Mouse (Mus musculus) CH12.LX (cell line): ENCODE results near the gene Abca7. TPM values are rescaled to one million over a fixed set of nuclear protein-coding genes. Genes with fewer than 3 reads are reported as not detected.

Experiments used
- DNase-seq: peaks from one replicate; pipeline ENCODE4 v3.0.0-alpha.2; 2013; ENCODE audit errors: extremely low read depth
- H3K27ac ChIP-seq: 2 replicates; pipeline ENCODE4 v1.5.1; 2012; ENCODE audit warnings: low read depth, mild to moderate bottlenecking, control low read depth, moderate library complexity; ENCODE audit not compliant: insufficient read depth
- H3K27me3 ChIP-seq: replicated peaks from 2 replicates; pipeline ENCODE3; 2012; ENCODE audit warnings: inconsistent platforms
- H3K36me3 ChIP-seq, 2 experiments: replicated peaks in 1 of 2; 2 replicates each; pipeline versions ENCODE3 to v1.6.1; 2012; ENCODE audit warnings: inconsistent platforms in 1 of 2, low read length in 1 of 2, mild to moderate bottlenecking in 1 of 2, mixed read lengths in 1 of 2, moderate library complexity in 1 of 2; ENCODE audit not compliant: control insufficient read depth in 1 of 2, insufficient read depth in 1 of 2
- H3K4me1 ChIP-seq, 2 experiments: 2 replicates each; pipeline ENCODE4 v1.6.1; 2012; ENCODE audit warnings: inconsistent platforms in 1 of 2, moderate library complexity in 1 of 2; ENCODE audit not compliant: insufficient read depth in 2 of 2, control insufficient read depth in 1 of 2
- H3K4me2 ChIP-seq: 2 replicates; pipeline ENCODE4 v1.6.1; 2012; ENCODE audit warnings: low read depth, mild to moderate bottlenecking, control low read depth; ENCODE audit not compliant: poor library complexity, insufficient read depth, severe bottlenecking
- H3K4me3 ChIP-seq, 3 experiments: fragments of 150-350 bp in 1 of 3; sonication (generic) in 1 of 3; replicated peaks in 1 of 3; 2 replicates each; pipeline versions ENCODE3 to v1.5.1; 2011 to 2012; ENCODE audit warnings: low read depth in 2 of 3, low read length in 2 of 3, mild to moderate bottlenecking in 2 of 3, moderate library complexity in 2 of 3, control low read depth in 1 of 3, improper control_type of control experiment in 1 of 3, inconsistent platforms in 1 of 3, mixed read lengths in 1 of 3; ENCODE audit not compliant: poor library complexity in 1 of 3
- H3K79me2 ChIP-seq: replicated peaks from 2 replicates; pipeline ENCODE4 v1.6.1; 2012; ENCODE audit warnings: mild to moderate bottlenecking, moderate library complexity; ENCODE audit not compliant: control insufficient read depth, poor library complexity, insufficient read depth, severe bottlenecking; ENCODE audit errors: extremely low read depth
- H3K9ac ChIP-seq: 2 replicates; pipeline ENCODE4 v1.6.1; 2012; ENCODE audit warnings: low read depth, mild to moderate bottlenecking, control low read depth, moderate library complexity; ENCODE audit not compliant: insufficient read depth
- H3K9me3 ChIP-seq: replicated peaks from 2 replicates; pipeline ENCODE3; 2012; ENCODE audit warnings: low read length, inconsistent platforms, mixed read lengths
- BHLHE40 ChIP-seq: IDR thresholded peaks from 2 replicates; pipeline ENCODE4 v1.6.1; 2011; ENCODE audit warnings: mild to moderate bottlenecking, low read depth, low read length, improper control_type of control experiment
- CHD1 ChIP-seq: IDR thresholded peaks from 2 replicates; pipeline ENCODE4 v1.6.1; 2012; ENCODE audit warnings: low read depth, low read length, improper control_type of control experiment, inconsistent platforms
- ETS1 ChIP-seq: conservative IDR thresholded peaks from 2 replicates; pipeline ENCODE4 v1.6.1; 2012; ENCODE audit warnings: low read depth, mild to moderate bottlenecking, inconsistent platforms, low read length, improper control_type of control experiment, moderate library complexity
- GABPA ChIP-seq: IDR thresholded peaks from 2 replicates; pipeline ENCODE4 v1.6.1; 2012; ENCODE audit warnings: low read depth, low read length, improper control_type of control experiment, inconsistent platforms; ENCODE audit not compliant: insufficient replicate concordance
- KAT2A ChIP-seq: IDR thresholded peaks from 2 replicates; pipeline ENCODE4 v1.6.1; 2012; ENCODE audit warnings: low read length, improper control_type of control experiment, inconsistent platforms; ENCODE audit not compliant: insufficient replicate concordance
- MAFK ChIP-seq: IDR thresholded peaks from 2 replicates; pipeline ENCODE4 v1.6.1; 2011; ENCODE audit warnings: low read length, improper control_type of control experiment; ENCODE audit not compliant: insufficient replicate concordance
- MAX ChIP-seq: IDR thresholded peaks from 2 replicates; pipeline ENCODE4 v1.6.1; 2011; ENCODE audit warnings: low read length, improper control_type of control experiment
- NELFE ChIP-seq: IDR thresholded peaks from 2 replicates; pipeline ENCODE4 v1.6.1; 2011; ENCODE audit warnings: low read depth, low read length, improper control_type of control experiment
- POLR2AphosphoS2 ChIP-seq: IDR thresholded peaks from 2 replicates; pipeline ENCODE4 v1.6.1; 2011; ENCODE audit warnings: low read depth, low read length, improper control_type of control experiment
- RAD21 ChIP-seq: IDR thresholded peaks from 2 replicates; pipeline ENCODE4 v1.6.1; 2011; ENCODE audit warnings: low read depth, mild to moderate bottlenecking, low read length, improper control_type of control experiment, moderate library complexity
- RCOR1 ChIP-seq: conservative IDR thresholded peaks from 2 replicates; pipeline ENCODE4 v1.6.1; 2012; ENCODE audit warnings: low read depth, mild to moderate bottlenecking, inconsistent platforms, low read length, improper control_type of control experiment
- TCF12 ChIP-seq: IDR thresholded peaks from 2 replicates; pipeline ENCODE4 v1.6.1; 2014; ENCODE audit warnings: low read depth, mild to moderate bottlenecking, inconsistent platforms, low read length, improper control_type of control experiment
- UBTF ChIP-seq: IDR thresholded peaks from 2 replicates; pipeline ENCODE4 v1.6.1; 2012; ENCODE audit warnings: low read depth, mild to moderate bottlenecking, inconsistent platforms, low read length, improper control_type of control experiment, moderate library complexity
- USF1 ChIP-seq: IDR thresholded peaks from 2 replicates; pipeline ENCODE4 v1.6.1; 2014; ENCODE audit warnings: low read depth, mild to moderate bottlenecking, inconsistent platforms, low read length, improper control_type of control experiment
- USF2 ChIP-seq: conservative IDR thresholded peaks from 2 replicates; pipeline ENCODE4 v1.6.1; 2011; ENCODE audit warnings: low read depth, low read length, improper control_type of control experiment
- ZC3H11A ChIP-seq: IDR thresholded peaks from 2 replicates; pipeline ENCODE4 v1.6.1; 2012; ENCODE audit warnings: low read depth, mild to moderate bottlenecking, inconsistent platforms, low read length, improper control_type of control experiment
- dilution Hi-C: fragments of 300-500 bp; cut with MboI; formaldehyde crosslinking; loops from 2 replicates; pipeline ENCODE4 v1.14.3; 2020; ENCODE audit warnings: low sequenced_read_pairs; ENCODE audit not compliant: extremely low pct_unique_long_range_greater_than_20kb, extremely low pct_ligation_motif_present
- in situ Hi-C: fragments of 300-500 bp; cut with MboI; formaldehyde crosslinking; loops from 3 replicates; pipeline ENCODE4 v1.14.3; 2019; ENCODE audit warnings: low sequenced_read_pairs, low pct_ligation_motif_present, low pct_unique_long_range_greater_than_20kb, mixed read lengths
- polyA plus RNA-seq: library from polyadenylated mRNA; unstranded; fragments of >175 nt; gene quantifications from 2 replicates; pipeline ENCODE4 v1.2.1, GENCODE M21; 2012; ENCODE audit warnings: low read depth; ENCODE audit not compliant: insufficient read length
- total RNA-seq, 2 experiments: library from RNA; depleted of rRNA; stranded (reverse); fragments of 300-350 nt in 1 of 2; fragments of >200 nt in 1 of 2; gene quantifications; 2 replicates each; pipeline ENCODE4 v1.2.3; 2012 to 2014

The Abca7 gene
- total and polyA plus RNA-seq, 3 experiments, result 2.3 to 7.0 (median 6.1) TPM

DNA sequence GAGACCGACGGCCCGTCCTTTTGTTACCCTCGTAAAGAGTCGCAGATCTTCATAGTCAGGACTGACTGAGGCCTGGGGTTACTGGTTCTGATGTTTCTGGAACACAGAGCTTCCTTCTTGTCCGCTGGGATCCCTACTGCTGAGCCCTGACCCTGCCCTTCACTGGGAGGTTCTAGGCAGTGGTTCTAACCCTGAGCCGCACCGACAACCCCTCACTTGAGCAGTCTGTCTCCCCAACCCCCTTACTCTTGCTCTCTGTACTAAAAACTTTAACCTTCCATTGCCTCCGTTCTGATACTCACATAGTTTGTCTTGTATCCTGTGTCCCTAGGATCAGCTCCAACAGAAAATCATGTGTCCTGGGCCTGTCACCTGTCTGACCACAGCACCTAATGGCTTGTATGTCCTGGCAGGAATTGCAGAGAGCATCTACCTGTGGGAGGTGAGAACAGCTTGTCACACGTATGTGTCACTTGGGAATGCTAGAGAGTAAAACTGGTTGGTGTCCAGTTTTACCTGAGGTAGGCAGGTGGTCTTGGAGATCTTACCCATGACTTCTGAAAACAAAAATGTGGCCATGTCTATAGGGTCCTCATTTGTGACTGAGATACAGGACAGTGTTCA, 35.5 kb upstream of the Abca7 start:
- Histone ChIP-seq H3K27ac (no peak overlapping the region), H3K9me3 (no peaks in the 10 kb centered on the region), H3K36me3 (peaks cover 36 to 48% of the 10 kb centered on the region in 2 experiments), H3K27me3 (no peaks in the 10 kb centered on the region), H3K9ac (peak overlapping the region; percentile 63)
- in situ Hi-C loops (loop anchor here (5.0 kb wide), 1 partner anchor 33 kb away; the partner anchor contains the start of gene Arid3a), dilution Hi-C loops (no loop called here)
- DNase-seq, result no peak
- no peak for TF ChIP-seq USF1
- no peak for TF ChIP-seq CHD1
- no peak for TF ChIP-seq MAFK
- TF ChIP-seq, all 38 proteins: peak for 0
- peak overlapping the region; percentile 85 to 100 (median 96) for H3K4me3 ChIP-seq
- peaks cover 13 to 36% of the 10 kb centered on the region in 2 experiments for H3K4me1 ChIP-seq
- peaks cover 22% of the 10 kb centered on the region for H3K79me2 ChIP-seq
- peak overlapping the region; percentile 83 for H3K4me2 ChIP-seq

- TF ChIP-seq USF2, result no peak
- TF ChIP-seq USF1, result no peak
- TF ChIP-seq KAT2A, result no peak
- no peak for TF ChIP-seq UBTF
- TF ChIP-seq TCF12, result no peak
- TF ChIP-seq ETS1, result no peak
- no peak for TF ChIP-seq ZC3H11A
- TF ChIP-seq MAX, result no peak
- no peak for TF ChIP-seq POLR2AphosphoS2
- TF ChIP-seq GABPA, result no peak
- no peak for TF ChIP-seq NELFE
- no peak for TF ChIP-seq RAD21
- no peak for TF ChIP-seq BHLHE40
- TF ChIP-seq RCOR1, result no peak
- no peak overlapping the region for H3K4me2 ChIP-seq
- dilution Hi-C loops, result no loop called here
- H3K79me2 ChIP-seq, result peaks cover 22% of the 10 kb centered on the region
- H3K27ac ChIP-seq, result no peak overlapping the region
- H3K4me1 ChIP-seq, result peaks cover 6 to 17% of the 10 kb centered on the region in 2 experiments; a peak in 3 of 4 replicates
- H3K9ac ChIP-seq, result no peak overlapping the region
- H3K36me3 ChIP-seq, result peaks cover 70 to 86% of the 10 kb centered on the region in 2 experiments
- no peaks in the 10 kb centered on the region for H3K9me3 ChIP-seq
- H3K27me3 ChIP-seq, result no peaks in the 10 kb centered on the region
- in situ Hi-C loops, result loop anchor here (5.0 kb wide), 1 partner anchor 37 kb away; the partner anchor contains the start of gene Arid3a
- no peak overlapping the region for H3K4me3 ChIP-seq
- no peak for DNase-seq
Measured at GRCm38 (mm10) chr10:79964727-79965126, 31.6 kb upstream of the Abca7 start.
